In the genomic region with DNA sequence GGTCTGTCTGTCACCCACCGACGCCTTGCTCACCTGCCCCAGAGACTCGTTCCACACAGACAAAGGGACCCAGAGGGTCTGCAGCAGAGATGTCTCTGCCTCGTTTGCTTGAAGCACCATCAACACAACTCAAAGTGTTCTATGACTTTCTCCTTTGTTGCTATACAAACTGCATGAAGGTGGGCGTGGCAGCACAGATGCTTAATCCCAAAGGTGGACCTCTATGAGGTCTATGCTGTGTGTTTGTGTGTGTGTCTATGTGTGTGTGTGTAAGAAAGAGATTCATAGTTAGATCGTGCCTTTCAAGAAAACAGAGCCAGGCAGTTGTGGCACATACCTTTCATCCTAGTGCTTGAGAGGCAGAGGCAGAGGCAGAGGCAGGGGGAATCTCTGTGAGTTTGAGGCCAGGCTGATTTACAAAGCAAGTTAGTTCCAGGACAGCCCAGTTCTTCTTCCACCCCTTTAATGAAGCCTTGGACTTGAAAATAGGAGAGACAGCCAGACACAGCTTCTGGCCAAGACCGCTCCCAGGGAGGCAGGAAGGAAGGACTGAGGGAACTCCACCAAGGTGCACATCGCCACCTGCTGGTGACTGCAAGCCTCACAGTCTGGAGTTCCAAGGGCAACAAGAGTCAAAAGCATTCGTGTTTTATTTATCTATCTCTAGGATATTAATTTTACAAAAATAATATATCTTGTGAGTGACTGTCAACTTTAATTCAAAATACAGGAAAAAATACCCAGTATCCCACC, we compare ENCODE assay signal across 8 mouse cellular contexts. TPM values are rescaled to one million over a fixed set of nuclear protein-coding genes. Genes with fewer than 3 reads are reported as not detected.
A peak's percentile ranks its signal among the peaks of the same experiment; 100 is the strongest.
DNase-seq lines count a peak whose midpoint lies in the region; ATAC-seq and TF ChIP-seq lines count a peak whose summit lies in the region.

No protein-coding gene starts in this region.

- WGBS in heart, embryonic 16.5 days = 31% methylated on average over 9 of the region's 9 CpGs
- 32% methylated on average over 9 of the region's 9 CpGs for WGBS in lung, adult 2 months

- H3K4me1 ChIP-seq in E14TG2a.4 (replicated peaks; ENCODE audit: low read depth, low read length) = peaks cover 50% of the 10 kb centered on the region
- peaks cover 23% of the 10 kb centered on the region for H3K4me1 ChIP-seq in bone marrow macrophage, adult 2 months (ENCODE audit: control insufficient read depth, insufficient read depth, low read length)
- 0 out of 2 replicates have a peak, but pooled peaks cover 3% of the 10 kb centered on the region for H3K4me1 ChIP-seq in heart, embryonic 16.5 days (ENCODE audit: control insufficient read depth, insufficient read depth, low read length)
- peaks cover 7% of the 10 kb centered on the region; the same call in 1 of the 2 replicates for H3K4me1 ChIP-seq in lung, adult 2 months (ENCODE audit: control insufficient read depth, insufficient read depth, low read length)

- H3K27me3 ChIP-seq in E14TG2a.4 (ENCODE audit: insufficient read depth, low read length) = no peaks in the 10 kb centered on the region
- no peaks in the 10 kb centered on the region for H3K27me3 ChIP-seq in heart, embryonic 16.5 days (ENCODE audit: control insufficient read depth, insufficient read depth, low read length)

- TF ChIP-seq CTCF in E14TG2a.4 (conservative IDR thresholded peaks at IDR 0.05; ENCODE audit: low read length) = peak; percentile 90
- TF ChIP-seq CTCF in bone marrow macrophage, adult 2 months (IDR thresholded peaks at IDR 0.05; ENCODE audit: low read depth, low read length) = peak; percentile 79
- TF ChIP-seq CTCF in lung, adult 2 months (IDR thresholded peaks at IDR 0.05; ENCODE audit: insufficient read depth, low read length) = peak; percentile 100

- no peaks in the 10 kb centered on the region for H3K9me3 ChIP-seq in E14TG2a.4 (ENCODE audit: low read length)
- no peaks in the 10 kb centered on the region for H3K9me3 ChIP-seq in heart, embryonic 16.5 days (replicated peaks; ENCODE audit: control insufficient read depth, low read length)

- peak overlapping the region; percentile 3; the same call in 1 of the 2 replicates for H3K4me3 ChIP-seq in E14TG2a.4 (replicated peaks; ENCODE audit: low read length)
- peak overlapping the region; percentile 20; the same call in 1 of the 2 replicates for H3K4me3 ChIP-seq in bone marrow macrophage, adult 2 months (ENCODE audit: insufficient read depth, low read length)
- no peak overlapping the region for H3K4me3 ChIP-seq in heart, embryonic 16.5 days (ENCODE audit: low read length)
- H3K4me3 ChIP-seq in lung, adult 2 months (replicated peaks; ENCODE audit: extremely low read depth, low read depth, low read length) = no peak overlapping the region

- no peaks in the 10 kb centered on the region for H3K36me3 ChIP-seq in E14TG2a.4 (ENCODE audit: insufficient read depth, low read length)
- no peaks in the 10 kb centered on the region for H3K36me3 ChIP-seq in heart, embryonic 16.5 days (ENCODE audit: control insufficient read depth, insufficient read depth)

- H3K4me2 ChIP-seq in heart, embryonic 16.5 days (ENCODE audit: low read depth, low read length) = no peak overlapping the region

- peak overlapping the region; percentile 36; the same call in 1 of the 2 replicates for H3K27ac ChIP-seq in bone marrow macrophage, adult 2 months (ENCODE audit: insufficient read depth, low read depth, low read length)
- no peak overlapping the region for H3K27ac ChIP-seq in heart, embryonic 16.5 days (ENCODE audit: low read length)

- H3K9ac ChIP-seq in heart, embryonic 16.5 days (ENCODE audit: low read length) = no peak overlapping the region

- no peak for TF ChIP-seq POLR2A in bone marrow macrophage, adult 2 months (IDR thresholded peaks at IDR 0.05; ENCODE audit: borderline replicate concordance, low read depth, low read length)
- TF ChIP-seq POLR2A in lung, adult 2 months (IDR thresholded peaks at IDR 0.05; ENCODE audit: borderline replicate concordance, extremely low read depth, low read depth, low read length) = no peak

- DNase-seq in layer of hippocampus, adult 11-12 months (ENCODE audit: low spot score) = peak; percentile 91
- DNase-seq in lung, adult 2 months = peak; percentile 89
- peak; percentile 72 for DNase-seq in retina, postnatal 7 days (ENCODE audit: low read depth, low spot score)
- DNase-seq in urinary bladder, adult 18-20 months (ENCODE audit: low spot score in 2 of 2) = peak; percentile 83 to 86

- ATAC-seq in erythroblast, adult 5-6 weeks (replicated peaks; ENCODE audit: low FRiP score, poor library complexity, severe bottlenecking) = peak; percentile 81
- peak; percentile 69 for ATAC-seq in heart, embryonic 16.5 days (replicated peaks; ENCODE audit: extremely low read depth, insufficient read depth, low FRiP score)

RNA-seq across cellular contexts. Expression of a gene that starts 8.1 kb away (rescaled TPM):
- 844 and 895 TPM in 2 replicates for polyA plus RNA-seq in bone marrow macrophage, adult 2 months (2012; ENCODE audit: insufficient read depth, insufficient read length, missing spikeins)
- 28.2 and 58.1 TPM in 2 replicates for total RNA-seq in erythroblast, adult 5-6 weeks (2015; ENCODE audit: low replicate concordance)
- total RNA-seq in erythroblast, adult 5-6 weeks (2017; ENCODE audit: low replicate concordance) = 96.6 and 99.4 TPM in 2 replicates
- 132 and 133 TPM in 2 replicates for polyA plus RNA-seq in heart, embryonic 16.5 days (2015; fragmentation: Nextera tagmentation; extraction: Ambion mirVana)
- polyA plus RNA-seq in lung, adult 2 months (2012; rRNA removed) = 1,209 and 1,438 TPM in 2 replicates

RNA-seq across cellular contexts. Expression of a gene that starts 17.0 kb away (rescaled TPM):
- polyA plus RNA-seq in bone marrow macrophage, adult 2 months (2012; ENCODE audit: insufficient read depth, insufficient read length, missing spikeins) = 8.6 and 9.0 TPM in 2 replicates
- total RNA-seq in erythroblast, adult 5-6 weeks (2015; ENCODE audit: low replicate concordance) = 1.9 and 3.1 TPM in 2 replicates
- 0.14 and 0.51 TPM in 2 replicates for total RNA-seq in erythroblast, adult 5-6 weeks (2017; ENCODE audit: low replicate concordance)
- polyA plus RNA-seq in heart, embryonic 16.5 days (2015; fragmentation: Nextera tagmentation; extraction: Ambion mirVana) = 6.7 TPM in 2 replicates
- polyA plus RNA-seq in lung, adult 2 months (2012; rRNA removed) = 10.1 and 10.3 TPM in 2 replicates

RNA-seq across cellular contexts. Expression of a gene that starts 56.0 kb away (rescaled TPM):
- 75.7 TPM in 2 replicates for polyA plus RNA-seq in bone marrow macrophage, adult 2 months (2012; ENCODE audit: insufficient read depth, insufficient read length, missing spikeins)
- total RNA-seq in erythroblast, adult 5-6 weeks (2015; ENCODE audit: low replicate concordance) = 51.0 and 70.3 TPM in 2 replicates
- 36.1 and 43.6 TPM in 2 replicates for total RNA-seq in erythroblast, adult 5-6 weeks (2017; ENCODE audit: low replicate concordance)
- 36.6 and 39.3 TPM in 2 replicates for polyA plus RNA-seq in heart, embryonic 16.5 days (2015; fragmentation: Nextera tagmentation; extraction: Ambion mirVana)
- 20.6 and 36.8 TPM in 2 replicates for polyA plus RNA-seq in lung, adult 2 months (2012; rRNA removed)

RNA-seq across cellular contexts. Expression of a gene that starts 56.4 kb away (rescaled TPM):
- 3.0 and 4.3 TPM in 2 replicates for polyA plus RNA-seq in bone marrow macrophage, adult 2 months (2012; ENCODE audit: insufficient read depth, insufficient read length, missing spikeins)
- 0.38 and 1.3 TPM in 2 replicates for total RNA-seq in erythroblast, adult 5-6 weeks (2015; ENCODE audit: low replicate concordance)
- 0.85 and 1.4 TPM in 2 replicates for total RNA-seq in erythroblast, adult 5-6 weeks (2017; ENCODE audit: low replicate concordance)
- 0.54 and 1.3 TPM in 2 replicates for polyA plus RNA-seq in heart, embryonic 16.5 days (2015; fragmentation: Nextera tagmentation; extraction: Ambion mirVana)
- polyA plus RNA-seq in lung, adult 2 months (2012; rRNA removed) = 4.4 and 5.7 TPM in 2 replicates

RNA-seq across cellular contexts. Expression of a gene that starts 56.4 kb away (rescaled TPM):
- not detected in 2 replicates for polyA plus RNA-seq in bone marrow macrophage, adult 2 months (2012; ENCODE audit: insufficient read depth, insufficient read length, missing spikeins)
- not detected in 2 replicates for total RNA-seq in erythroblast, adult 5-6 weeks (2015; ENCODE audit: low replicate concordance)
- 0.60 TPM in 1 of 2 replicates, not detected in the other for total RNA-seq in erythroblast, adult 5-6 weeks (2017; ENCODE audit: low replicate concordance)
- 0.32 TPM in 1 of 2 replicates, not detected in the other for polyA plus RNA-seq in heart, embryonic 16.5 days (2015; fragmentation: Nextera tagmentation; extraction: Ambion mirVana)
- 0.28 TPM in 1 of 2 replicates, not detected in the other for polyA plus RNA-seq in lung, adult 2 months (2012; rRNA removed)

Comparison
In these comparisons a context has a peak if more than half of its experiments do, and no peak if none do; other contexts are left out.
1. H3K4me3 ChIP-seq: peak in E14TG2a.4 (single experiment) and bone marrow macrophage, adult 2 months (single experiment); none in heart, embryonic 16.5 days (single experiment) and lung, adult 2 months (single experiment).
2. Peak in every context shown above with its lines, with median percentiles within 50 percentile points of each other: CTCF ChIP-seq and DNase-seq.